Mouse (Mus musculus): ENCODE measurements around the gene 2310034G01Rik.
A peak's percentile ranks its signal among the peaks of the same experiment; 100 is the strongest.

Gene 2310034G01Rik

GRCm38 (mm10) chr19:46350168-46350932, at the start of gene 2310034G01Rik:
Gene 2310034G01Rik (minus strand): TSS chr19:46350302.
- DNase-seq, result no peak

- DNase-seq, result no peak
These were observed 49.8 kb upstream of the 2310034G01Rik start for GRCm38 (mm10) chr19:46399886-46400285.

GRCm38 (mm10) chr19:46399372-46399771, 49.3 kb upstream of the 2310034G01Rik start:
- no peak for DNase-seq

GRCm38 (mm10) chr19:46398401-46398800, 48.3 kb upstream of the 2310034G01Rik start:
- DNase-seq, result no peak

- peak; percentile 26 for DNase-seq
These were observed 47.4 kb upstream of the 2310034G01Rik start for GRCm38 (mm10) chr19:46397436-46398001.

- DNase-seq, result peak; percentile 99
These were observed 46.8 kb upstream of the 2310034G01Rik start, which contains the start of gene Sufu for GRCm38 (mm10) chr19:46396686-46397435. Gene Sufu (plus strand): TSS chr19:46396896.

- DNase-seq, result no peak
These were observed 46.0 kb upstream of the 2310034G01Rik start for GRCm38 (mm10) chr19:46396109-46396508.

- peak; percentile 98 for DNase-seq
These were observed 45.3 kb upstream of the 2310034G01Rik start, which contains the start of gene Actr1a for GRCm38 (mm10) chr19:46395109-46396009. Gene Actr1a (minus strand): TSS chr19:46395748.

GRCm38 (mm10) chr19:46394712-46395108, 44.6 kb upstream of the 2310034G01Rik start:
- no peak for DNase-seq

- DNase-seq, result peak; percentile 36
These were observed 41.9 kb upstream of the 2310034G01Rik start for GRCm38 (mm10) chr19:46392018-46392417.

GRCm38 (mm10) chr19:46389872-46390271, 39.8 kb upstream of the 2310034G01Rik start:
- DNase-seq, result no peak

- no peak for DNase-seq
These were observed 32.2 kb upstream of the 2310034G01Rik start for GRCm38 (mm10) chr19:46382275-46382674.

- no peak for DNase-seq
These were observed 25.8 kb upstream of the 2310034G01Rik start for GRCm38 (mm10) chr19:46375891-46376290.

- DNase-seq, result no peak
These were observed 25.4 kb upstream of the 2310034G01Rik start for GRCm38 (mm10) chr19:46375489-46375888.

GRCm38 (mm10) chr19:46374477-46375088, 24.5 kb upstream of the 2310034G01Rik start:
- DNase-seq, result no peak

GRCm38 (mm10) chr19:46369204-46369603, 19.1 kb upstream of the 2310034G01Rik start:
- peak; percentile 34 for DNase-seq

- no peak for DNase-seq
These were observed 17.9 kb upstream of the 2310034G01Rik start for GRCm38 (mm10) chr19:46367798-46368590.

GRCm38 (mm10) chr19:46363294-46364009, 13.3 kb upstream of the 2310034G01Rik start:
- no peak for DNase-seq

- DNase-seq, result no peak
These were observed 12.0 kb upstream of the 2310034G01Rik start for GRCm38 (mm10) chr19:46362104-46362503.

GRCm38 (mm10) chr19:46358381-46358780, 8.3 kb upstream of the 2310034G01Rik start:
- DNase-seq, result no peak

Measured in thymus, postnatal 25 days (tissue).